Mouse (Mus musculus) hematopoietic stem cell, adult 5-6 weeks (primary cell): Measurements from ENCODE around the gene Zfp975. TPM values are rescaled to one million over a fixed set of nuclear protein-coding genes. Genes with fewer than 3 reads are reported as not detected.
A peak's percentile ranks its signal among the peaks of the same experiment; 100 is the strongest.
"Not testable (repeated sequence)": the region's sequence is repeated elsewhere in the genome, so short reads cannot be mapped to it uniquely, and the experiment has no call there.

Experiments used
- ATAC-seq, 2 experiments: fragments of 125-278 bp in 1 of 2; replicated peaks in 1 of 2; 2 replicates each; pipeline ENCODE4 v1.8.0; 2016 to 2017; ENCODE audit warnings: inconsistent platforms in 2 of 2, mild to moderate bottlenecking in 2 of 2, moderate number of reproducible peaks in 2 of 2, low read depth in 1 of 2, moderate TSS enrichment in 1 of 2; ENCODE audit not compliant: low FRiP score in 2 of 2, poor library complexity in 2 of 2, severe bottlenecking in 2 of 2, insufficient read depth in 1 of 2, low TSS enrichment in 1 of 2
- total RNA-seq: library from RNA; stranded (forward); fragments of 172-1452, 232-1000 nt; gene quantifications from 2 replicates; pipeline ENCODE4 v1.2.3, GENCODE M21; 2017

Gene Zfp975
- 11.4 and 14.6 TPM in 2 replicates for total RNA-seq

- peak; percentile 100 for ATAC-seq
Observed at GRCm38 (mm10) chr7:42692362-42693158, at the start of gene Zfp975. TSS of gene Zfp975 (minus strand) at chr7:42692742.

DNA sequence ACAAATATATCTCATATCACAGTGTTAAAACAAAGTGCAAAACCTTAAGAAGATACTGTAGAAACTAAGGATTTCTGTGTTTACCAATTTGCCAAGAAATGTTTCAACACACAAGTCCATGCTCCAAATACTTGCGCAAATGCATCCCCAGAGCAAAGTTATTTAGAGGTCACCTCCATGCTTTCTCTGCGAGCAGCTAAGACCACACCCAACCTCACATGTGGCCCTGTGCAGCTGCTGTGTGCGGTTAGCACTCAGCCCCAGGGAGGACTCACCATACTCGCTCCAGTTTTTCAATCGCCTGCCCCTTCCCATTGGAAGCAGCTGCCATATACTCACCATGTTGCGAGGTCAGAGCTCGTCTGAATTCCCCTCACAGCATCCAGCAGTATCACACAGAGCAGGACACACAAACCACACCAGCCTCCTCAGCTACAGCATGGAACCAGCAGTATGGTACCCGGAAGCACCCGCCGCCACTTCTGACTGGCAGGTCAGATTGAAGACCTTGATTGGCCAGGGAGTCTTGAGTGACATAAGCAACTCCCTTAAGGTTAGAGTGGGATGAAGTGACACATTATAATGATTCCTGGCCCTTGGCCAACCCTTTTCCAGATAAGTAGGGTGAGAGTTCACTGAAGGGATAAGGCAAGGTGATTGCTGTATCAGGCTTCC, 46.1 kb upstream of the Zfp975 start:
- ATAC-seq = no peak

- not testable (repeated sequence) for ATAC-seq
Observed at GRCm38 (mm10) chr7:42726917-42727316, 34.4 kb upstream of the Zfp975 start, which contains the start of gene Gm17067. TSS of gene Gm17067 (minus strand) at chr7:42727017.

DNA sequence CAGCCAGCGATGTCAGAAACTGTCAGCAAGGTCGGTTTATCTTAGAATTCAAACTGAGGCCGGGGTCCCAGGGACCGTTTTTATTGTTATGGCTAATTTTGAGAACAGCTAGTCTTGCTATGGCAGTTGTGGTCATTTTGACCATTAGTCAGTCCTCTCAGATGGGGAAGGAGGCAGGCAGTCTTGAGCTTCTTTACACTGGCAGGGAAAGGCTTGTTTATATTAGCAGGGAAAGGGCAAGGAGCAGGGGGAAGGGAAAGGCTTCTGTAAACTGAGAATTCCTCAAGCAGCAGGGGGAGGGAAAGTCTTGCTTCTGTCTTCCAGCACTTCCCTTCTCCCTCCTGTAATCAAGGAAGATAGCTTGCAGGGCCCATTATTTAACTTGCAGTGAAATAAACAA, 709 bp upstream of the Zfp975 start:
- ATAC-seq = not testable (repeated sequence)

DNA sequence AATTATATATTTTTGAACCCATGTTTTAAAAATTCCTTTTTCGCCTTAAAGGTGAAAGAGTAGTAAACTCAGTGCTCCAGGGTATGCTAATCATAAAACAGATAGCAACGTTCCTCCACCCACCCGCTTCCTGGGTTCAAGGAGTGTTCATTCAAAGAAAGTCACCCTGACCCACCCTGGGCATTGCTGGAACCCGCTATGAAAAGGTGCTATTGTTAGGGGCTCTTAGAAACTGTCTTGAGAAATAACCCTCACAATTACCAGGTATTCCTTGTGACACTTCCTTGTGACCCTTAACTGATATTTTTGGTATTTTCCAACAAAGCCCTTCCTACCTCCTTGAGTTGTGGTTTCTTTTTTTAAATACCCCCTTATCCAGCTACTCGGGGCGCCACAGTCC, 12.5 kb downstream of the Zfp975 start:
- ATAC-seq = not testable (repeated sequence)

DNA sequence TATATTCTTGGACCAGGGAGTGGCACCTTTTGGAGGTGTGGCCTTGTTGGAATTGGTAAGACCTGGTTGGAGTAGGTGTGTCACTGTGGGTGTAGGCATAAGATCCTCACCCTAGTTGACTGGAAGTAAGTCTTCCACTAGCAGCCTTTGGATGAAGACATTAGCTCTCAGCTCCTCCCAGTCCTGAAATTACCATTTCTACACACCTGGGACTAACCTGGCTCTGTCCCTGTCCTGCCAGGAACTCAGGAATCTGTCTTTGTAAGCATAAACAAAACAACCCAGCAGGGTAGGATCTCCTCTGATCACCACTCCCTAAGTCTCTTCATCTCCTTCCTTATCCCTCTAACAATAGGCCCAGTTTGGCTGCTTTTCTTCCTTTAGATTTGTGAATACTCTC, 12.9 kb downstream of the Zfp975 start:
- ATAC-seq = not testable (repeated sequence)

GRCm38 (mm10) chr7:42660140-42660539, 32.4 kb downstream of the Zfp975 start:
- ATAC-seq = not testable (repeated sequence)

DNA sequence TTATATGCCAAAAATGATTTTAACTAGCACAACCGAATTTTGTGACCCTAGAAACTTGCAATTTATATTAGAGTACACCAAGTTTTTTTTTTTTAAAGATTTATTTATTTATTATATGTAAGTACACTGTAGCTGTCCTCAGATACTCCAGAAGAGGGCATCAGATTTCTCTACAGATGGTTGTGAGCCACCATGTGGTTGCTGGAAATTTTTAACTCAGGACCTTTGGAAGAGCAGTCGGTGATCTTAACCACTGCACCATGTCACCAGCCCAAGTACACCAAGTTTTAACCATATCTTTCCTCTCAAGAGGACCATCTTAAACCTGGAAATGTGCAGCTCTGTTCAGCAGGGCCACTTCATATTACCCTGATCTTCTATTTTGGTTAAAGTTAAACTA, 37.3 kb downstream of the Zfp975 start:
- ATAC-seq = not testable (repeated sequence)

GRCm38 (mm10) chr7:42643120-42643620, 49.4 kb downstream of the Zfp975 start:
- not testable (repeated sequence) for ATAC-seq

DNA sequence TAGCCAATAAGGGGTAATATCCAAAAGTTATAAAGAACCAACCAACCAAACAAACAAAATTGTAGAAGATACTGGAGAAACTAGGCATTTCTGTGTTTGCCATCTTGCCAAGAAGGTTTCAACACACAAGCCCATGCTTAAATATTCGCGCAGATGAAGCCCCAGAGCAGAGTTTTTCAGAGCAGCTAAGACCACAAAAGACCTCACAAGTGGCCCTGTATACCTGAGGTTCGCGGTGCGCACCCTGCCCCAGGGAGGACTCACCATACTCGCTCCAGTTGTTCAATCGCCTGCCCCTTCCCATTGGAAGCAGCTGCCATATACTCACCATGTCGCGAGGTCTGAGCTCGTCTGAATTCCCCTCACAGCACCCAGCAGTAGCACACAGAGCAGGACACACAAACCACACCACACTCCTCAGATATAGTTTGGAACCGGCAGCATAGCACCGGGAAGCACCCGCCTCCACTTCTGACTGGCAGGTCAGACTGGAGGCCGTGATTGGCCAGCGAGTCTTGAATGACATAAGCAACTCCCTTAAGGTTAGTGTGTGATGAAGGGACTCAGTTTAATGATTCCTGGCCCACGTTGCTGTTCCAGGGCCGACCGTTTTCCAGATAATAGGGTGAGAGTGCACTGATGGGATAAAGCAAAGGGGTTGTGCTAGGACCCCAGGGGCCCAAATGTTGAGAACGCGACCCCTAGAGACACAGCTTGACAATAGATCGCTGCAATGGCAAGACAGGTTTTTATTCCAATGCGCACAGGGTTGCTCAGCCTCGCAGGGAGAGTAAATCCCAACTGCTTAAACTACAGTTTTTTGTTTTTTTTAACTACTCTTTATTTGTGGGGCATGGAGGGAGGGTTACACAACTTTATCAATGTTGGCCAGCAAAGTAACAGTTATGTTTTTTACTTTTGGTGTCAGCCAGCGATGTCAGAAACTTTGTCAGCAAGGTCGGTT, 50.1 kb downstream of the Zfp975 start, which contains the start of gene Zfp976:
TSS of gene Zfp976 (minus strand) at position 437 of the 964 bp plus-strand sequence.
- peak; percentile 99 to 100 for ATAC-seq

GRCm38 (mm10) chr7:42631031-42631430, 61.5 kb downstream of the Zfp975 start:
- not testable (repeated sequence) for ATAC-seq

Other genes starting within 250 kb of the Zfp975 start
- gene 4933421I07Rik, start 244.6 kb downstream of the Zfp975 start, total RNA-seq = not detected in 2 replicates
- gene Zfp141, start 187.0 kb downstream of the Zfp975 start, total RNA-seq = 58.7 and 67.5 TPM in 2 replicates
- gene Gm21028, start 114.2 kb downstream of the Zfp975 start, total RNA-seq = not detected in 2 replicates
- gene Zfp977, start 100.2 kb downstream of the Zfp975 start, total RNA-seq = 0.50 and 1.2 TPM in 2 replicates
- 11.6 and 13.9 TPM in 2 replicates for gene Zfp976, start 50.2 kb downstream of the Zfp975 start, total RNA-seq
- not detected in 2 replicates for gene Gm17067, start 34.3 kb upstream of the Zfp975 start, total RNA-seq
- gene Vmn2r62, start 100.8 kb upstream of the Zfp975 start, total RNA-seq = not detected in 2 replicates
- gene Gm2381, start 174.5 kb upstream of the Zfp975 start, total RNA-seq = not detected in 2 replicates
- gene Vmn2r63, start 241.1 kb upstream of the Zfp975 start, total RNA-seq = not detected in 2 replicates